Comparison of ENCODE assay signal across 7 mouse cellular contexts in the genomic region with DNA sequence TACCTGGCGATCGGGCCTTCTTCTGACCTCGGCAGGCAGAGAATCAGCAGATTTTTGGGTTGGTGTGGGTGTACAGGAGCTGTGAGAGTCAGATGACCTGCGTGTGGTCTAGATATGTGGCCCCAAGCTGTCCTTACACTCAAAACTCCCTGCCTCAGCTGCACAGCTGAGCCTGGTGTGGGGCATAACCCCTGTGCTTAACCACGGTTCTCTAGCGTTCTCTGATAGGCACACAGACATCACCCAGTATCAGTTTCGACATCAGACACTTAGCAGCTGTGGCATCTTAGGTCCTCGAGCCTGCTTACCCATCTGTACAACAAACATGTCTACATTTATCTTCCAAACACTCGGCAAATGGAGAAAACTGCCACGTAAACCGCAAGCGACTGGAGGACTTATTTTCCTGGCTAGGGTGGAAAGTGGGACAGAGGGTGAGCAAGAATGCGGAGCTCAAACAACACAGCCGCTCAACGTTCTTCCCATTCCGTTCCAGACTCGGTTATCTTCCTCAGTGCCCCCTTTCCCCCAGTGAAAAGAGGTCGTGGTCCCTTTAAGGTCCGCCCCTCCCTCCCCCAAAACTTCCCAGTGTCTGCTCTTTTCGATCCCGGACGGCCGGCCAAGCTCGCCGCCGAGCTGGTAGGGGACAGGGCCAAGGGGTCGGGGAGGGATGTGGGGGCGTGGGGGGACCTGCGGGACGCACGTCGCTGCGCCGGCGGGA. TPM values are rescaled to one million over a fixed set of nuclear protein-coding genes. Genes with fewer than 3 reads are reported as not detected.
DNase-seq lines count a peak whose midpoint lies in the region; ATAC-seq and TF ChIP-seq lines count a peak whose summit lies in the region.

A gene (plus strand): TSS at position 321 of the 721 bp plus-strand sequence.

- TF ChIP-seq POLR2A in lung, adult 2 months (IDR thresholded peaks at IDR 0.05; ENCODE audit: borderline replicate concordance, extremely low read depth, low read depth, low read length) = peak; percentile 22; the same call in 1 of the 2 replicates
- no peak for TF ChIP-seq POLR2A in olfactory bulb, adult 2 months (IDR thresholded peaks at IDR 0.05; ENCODE audit: insufficient read depth, low read depth, low read length)

- H3K4me2 ChIP-seq in embryonic facial prominence, embryonic 14.5 days (ENCODE audit: low read depth, low read length) = peak within 1 kb of the TSS; percentile 97
- peak within 1 kb of the TSS; percentile 97 for H3K4me2 ChIP-seq in heart, embryonic 14.5 days (ENCODE audit: low read length)

- no peaks in the 10 kb centered on the region for H3K9me3 ChIP-seq in embryonic facial prominence, embryonic 14.5 days (ENCODE audit: control insufficient read depth, low read length)
- H3K9me3 ChIP-seq in heart, embryonic 14.5 days (ENCODE audit: control insufficient read depth, low read length) = no peaks in the 10 kb centered on the region

- no peak for TF ChIP-seq CTCF in lung, adult 2 months (IDR thresholded peaks at IDR 0.05; ENCODE audit: insufficient read depth, low read length)
- no peak for TF ChIP-seq CTCF in olfactory bulb, adult 2 months (IDR thresholded peaks at IDR 0.05; ENCODE audit: insufficient read depth, low read depth, low read length)

- H3K27ac ChIP-seq in embryonic facial prominence, embryonic 14.5 days (replicated peaks; ENCODE audit: low read depth, low read length) = peak within 1 kb of the TSS; percentile 99
- peak within 1 kb of the TSS; percentile 100 for H3K27ac ChIP-seq in heart, embryonic 14.5 days (replicated peaks in 1 of 2; ENCODE audit: control insufficient read depth in 1 of 2, insufficient read depth in 1 of 2, low read depth in 2 of 2, low read length in 2 of 2)
- peak within 1 kb of the TSS; percentile 92 for H3K27ac ChIP-seq in olfactory bulb, adult 2 months (ENCODE audit: insufficient read depth, low read depth, low read length)

- 3% methylated on average over 29 of the region's 35 CpGs for WGBS in embryonic facial prominence, embryonic 14.5 days
- 3% methylated on average over 27 of the region's 35 CpGs for WGBS in heart, embryonic 14.5 days
- 3% methylated on average over 35 of the region's 35 CpGs for WGBS in lung, adult 2 months
- WGBS in olfactory bulb, adult 2 months = 1% methylated on average over 35 of the region's 35 CpGs

- peak; percentile 38 for DNase-seq in MN1 (ENCODE audit: low spot score)
- peak; percentile 77 for DNase-seq in embryonic facial prominence, embryonic 14.5 days (ENCODE audit: low spot score)
- peak; percentile 71 to 77 for DNase-seq in kidney, postnatal 36 days
- DNase-seq in lung, adult 2 months = peak; percentile 60

- H3K9ac ChIP-seq in embryonic facial prominence, embryonic 14.5 days (ENCODE audit: low read depth, low read length) = peak within 1 kb of the TSS; percentile 89
- H3K9ac ChIP-seq in heart, embryonic 14.5 days (ENCODE audit: low read length) = peak within 1 kb of the TSS; percentile 93

- H3K27me3 ChIP-seq in embryonic facial prominence, embryonic 14.5 days (replicated peaks; ENCODE audit: control insufficient read depth, insufficient read depth, low read length) = no peaks in the 10 kb centered on the region
- no peaks in the 10 kb centered on the region for H3K27me3 ChIP-seq in heart, embryonic 14.5 days (ENCODE audit: control insufficient read depth, insufficient read depth, low read length)

- ATAC-seq in CD4-positive, CD25-positive, alpha-beta regulatory T cell, adult 4 months = peak; percentile 24
- ATAC-seq in embryonic facial prominence, embryonic 14.5 days (ENCODE audit: low read depth) = peak; percentile 7
- peak; percentile 10 for ATAC-seq in heart, embryonic 14.5 days (ENCODE audit: insufficient number of reproducible peaks, insufficient read depth, low FRiP score, low read depth)

- peaks cover 16% of the 10 kb centered on the region for H3K36me3 ChIP-seq in embryonic facial prominence, embryonic 14.5 days (ENCODE audit: control insufficient read depth, insufficient read depth, low read length)
- peaks cover 17% of the 10 kb centered on the region for H3K36me3 ChIP-seq in heart, embryonic 14.5 days (ENCODE audit: control insufficient read depth, insufficient read depth, low read length)

- H3K4me3 ChIP-seq in embryonic facial prominence, embryonic 14.5 days (ENCODE audit: low read depth, low read length) = peak within 1 kb of the TSS; percentile 86
- H3K4me3 ChIP-seq in heart, embryonic 14.5 days (ENCODE audit: control insufficient read depth in 1 of 2, insufficient read depth in 1 of 2, low read depth in 1 of 2, low read length in 2 of 2) = peak within 1 kb of the TSS; percentile 68 to 71
- H3K4me3 ChIP-seq in lung, adult 2 months (replicated peaks; ENCODE audit: extremely low read depth, low read depth, low read length) = peak within 1 kb of the TSS; percentile 90
- peak within 1 kb of the TSS; percentile 73 for H3K4me3 ChIP-seq in olfactory bulb, adult 2 months (ENCODE audit: insufficient read depth, low read depth, low read length)

- peaks cover 27% of the 10 kb centered on the region for H3K4me1 ChIP-seq in embryonic facial prominence, embryonic 14.5 days (ENCODE audit: control insufficient read depth, insufficient read depth, low read length)
- H3K4me1 ChIP-seq in heart, embryonic 14.5 days (ENCODE audit: control insufficient read depth in 2 of 2, insufficient read depth in 2 of 2, low read length in 2 of 2) = peaks cover 21 to 34% of the 10 kb centered on the region in 2 experiments
- H3K4me1 ChIP-seq in lung, adult 2 months (ENCODE audit: control insufficient read depth, insufficient read depth, low read length) = peaks cover 22% of the 10 kb centered on the region
- H3K4me1 ChIP-seq in olfactory bulb, adult 2 months (ENCODE audit: control insufficient read depth, insufficient read depth, low read length) = peaks cover 16% of the 10 kb centered on the region

RNA-seq across cellular contexts. Expression of the gene that starts here (rescaled TPM):
- polyA plus RNA-seq in CD4-positive, CD25-positive, alpha-beta regulatory T cell, adult 4 months (2017; shearing (Covaris generic)) = 100 to 1,000 TPM; 181 to 326 TPM
- 180 and 182 TPM in 2 replicates for polyA plus RNA-seq in embryonic facial prominence, embryonic 14.5 days (2014; fragmentation: Nextera tagmentation; extraction: Ambion mirVana)
- polyA plus RNA-seq in heart, embryonic 14.5 days (2014; fragmentation: Nextera tagmentation; extraction: Ambion mirVana) = 151 and 155 TPM in 2 replicates
- 166 and 244 TPM in 2 replicates for polyA plus RNA-seq in lung, adult 2 months (2012; rRNA removed)
- 179 and 465 TPM in 2 replicates for polyA plus RNA-seq in olfactory bulb, adult 2 months (2012; ENCODE audit: insufficient read depth, insufficient read length, low replicate concordance, missing spikeins)

Comparison
In these comparisons a context has a peak if more than half of its experiments do, and no peak if none do; other contexts are left out.
1. Peak in every context shown above with its lines: DNase-seq, ATAC-seq, H3K4me3 ChIP-seq and H3K27ac ChIP-seq.